Mouse (Mus musculus): ENCODE measurements around the gene Ascl2.

The Ascl2 gene

DNA sequence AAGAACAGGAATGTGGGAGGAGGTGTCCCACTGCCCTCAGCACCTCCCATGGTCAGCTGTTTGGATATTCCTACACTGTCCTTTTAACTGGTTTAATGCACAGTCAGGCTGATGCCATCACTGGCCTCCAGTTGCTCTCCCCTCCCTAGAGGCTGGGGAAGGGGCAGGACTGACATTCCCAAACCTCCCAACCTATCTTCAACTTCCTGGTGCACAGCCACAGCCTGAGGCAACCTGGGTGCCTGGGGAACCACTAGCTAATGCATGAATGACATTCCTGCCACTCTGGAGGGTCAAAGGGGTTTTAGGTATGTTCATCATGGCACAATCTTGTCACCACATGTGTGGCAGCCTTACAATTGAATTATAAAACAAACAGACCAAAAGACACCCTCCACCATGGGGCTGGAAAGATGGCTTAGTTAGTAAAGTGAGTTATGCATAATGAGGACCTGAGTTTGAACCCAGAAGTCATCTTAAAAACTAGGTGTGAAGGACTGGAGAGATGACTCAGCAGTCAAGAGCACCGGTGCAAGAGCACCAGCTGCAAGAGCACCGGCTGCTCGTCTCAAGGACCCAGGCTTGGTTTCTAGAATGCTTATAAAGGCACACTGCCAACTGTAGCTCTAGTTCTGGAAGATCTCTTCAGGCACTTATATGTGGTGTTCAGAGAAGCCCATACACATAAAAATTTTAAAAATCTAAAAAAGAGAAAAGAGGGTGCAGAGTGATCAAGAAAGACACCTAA lies 28.5 kb upstream of the Ascl2 start:
- DNase-seq, result no peak

DNA sequence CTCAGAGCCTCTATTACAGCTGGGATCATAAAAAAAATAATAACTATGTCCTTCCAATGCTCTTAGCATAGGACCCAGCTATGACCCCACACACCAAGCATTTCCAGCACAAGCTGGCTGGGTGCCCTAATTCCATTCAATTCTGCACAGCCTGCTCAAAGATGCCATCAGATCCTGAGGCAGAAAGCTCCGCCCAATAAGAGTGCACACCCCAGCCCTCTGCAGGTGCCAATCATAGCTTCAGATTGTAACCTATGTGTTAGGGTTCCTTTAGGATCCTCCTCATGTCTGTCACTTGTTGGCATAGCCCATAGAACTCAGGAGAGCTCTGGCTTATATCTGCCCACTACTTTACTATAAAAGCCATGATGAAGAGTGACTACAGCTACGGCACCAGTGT lies 27.9 kb upstream of the Ascl2 start:
- no peak for DNase-seq

DNA sequence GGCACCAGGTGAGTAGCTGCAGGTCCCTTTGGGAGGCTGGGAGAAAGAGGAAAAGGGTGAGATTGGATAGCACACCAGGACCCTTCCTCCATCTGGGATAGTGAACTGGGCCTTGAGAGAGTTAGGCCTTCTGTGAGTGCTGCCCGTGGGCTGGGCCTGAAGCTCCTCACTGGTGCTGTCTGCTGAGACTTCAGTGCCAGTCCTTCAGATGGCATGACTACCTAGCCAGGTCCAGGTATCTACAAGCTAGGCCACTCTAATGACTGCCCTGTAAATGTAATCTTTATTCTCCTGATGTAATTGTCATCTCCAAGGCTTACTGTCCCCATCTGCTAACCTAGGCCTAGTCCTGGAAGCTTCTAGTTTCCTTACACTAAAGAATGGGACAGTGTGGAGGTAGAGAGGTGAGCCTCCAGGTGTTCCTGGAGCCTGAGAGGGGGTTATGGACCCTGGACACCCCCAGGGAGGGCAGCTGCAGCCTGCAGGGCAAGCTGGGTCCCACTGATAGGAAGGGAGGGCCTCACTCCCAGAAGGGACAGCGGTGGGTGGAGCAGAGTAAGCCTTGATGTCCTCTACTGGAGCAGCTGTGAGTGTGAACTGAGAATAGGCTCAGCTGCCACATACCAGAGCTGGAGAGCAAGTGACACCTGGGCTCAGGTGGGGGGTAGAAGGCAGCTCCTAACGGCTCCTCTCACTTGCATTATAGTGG lies 26.7 kb upstream of the Ascl2 start:
- DNase-seq, result no peak

DNA sequence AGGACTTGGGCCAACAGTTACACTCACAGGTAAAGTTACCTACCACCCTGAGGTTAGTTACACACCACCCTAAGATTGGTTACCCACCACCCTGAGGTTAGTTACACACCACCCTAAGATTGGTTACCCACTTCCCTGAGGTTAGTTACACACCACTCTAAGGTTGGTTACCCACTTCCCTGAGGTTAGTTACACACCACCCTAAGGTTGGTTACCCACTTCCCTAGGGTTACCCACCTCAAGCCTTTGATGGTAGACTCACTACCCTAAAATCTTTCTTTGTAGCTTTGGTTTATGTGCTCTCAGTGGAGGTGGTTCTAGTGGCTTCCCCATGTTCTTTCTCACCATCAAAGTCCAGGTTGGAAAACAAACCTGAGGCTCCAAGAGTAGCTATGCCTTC lies 25.9 kb upstream of the Ascl2 start:
- no peak for DNase-seq

DNA sequence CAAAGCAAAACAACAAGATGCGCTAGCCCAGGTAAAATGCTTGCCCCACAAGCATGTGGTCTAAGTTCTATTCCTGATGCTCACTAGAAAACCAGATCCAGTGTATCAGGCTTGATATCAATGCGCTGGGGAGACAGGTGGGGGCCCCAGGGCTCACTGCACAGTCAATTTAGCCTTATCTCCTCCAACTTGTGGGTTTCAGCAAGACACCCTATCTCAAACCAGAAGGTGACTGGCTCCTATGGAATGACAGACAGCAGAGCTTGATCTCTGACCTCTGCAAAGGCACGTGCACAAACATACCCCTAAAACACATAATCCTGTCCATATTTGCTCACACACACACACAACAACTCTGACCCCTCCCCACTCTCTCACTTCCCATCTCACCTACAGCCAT lies 18.7 kb upstream of the Ascl2 start:
- DNase-seq, result no peak

DNA sequence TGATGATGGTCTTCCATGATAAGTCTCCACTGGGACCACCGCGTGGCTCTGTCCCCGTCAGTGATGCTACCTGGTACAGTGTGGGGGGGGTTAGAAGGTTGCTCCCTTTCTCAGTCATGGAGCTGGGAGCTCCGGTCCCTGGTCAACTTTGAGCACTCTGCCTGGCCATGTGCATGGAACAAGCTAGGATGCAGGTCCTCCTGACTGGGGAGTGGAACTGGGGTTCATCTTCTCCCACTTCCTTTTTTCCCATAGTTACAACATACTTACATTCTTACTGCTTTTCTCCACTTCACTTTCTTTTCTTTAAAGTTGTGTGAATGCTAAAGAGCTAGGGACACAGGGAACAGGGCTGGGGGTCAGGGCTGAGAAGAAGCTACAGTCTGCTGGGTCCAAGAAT lies 16.1 kb upstream of the Ascl2 start:
- DNase-seq, result no peak

DNA sequence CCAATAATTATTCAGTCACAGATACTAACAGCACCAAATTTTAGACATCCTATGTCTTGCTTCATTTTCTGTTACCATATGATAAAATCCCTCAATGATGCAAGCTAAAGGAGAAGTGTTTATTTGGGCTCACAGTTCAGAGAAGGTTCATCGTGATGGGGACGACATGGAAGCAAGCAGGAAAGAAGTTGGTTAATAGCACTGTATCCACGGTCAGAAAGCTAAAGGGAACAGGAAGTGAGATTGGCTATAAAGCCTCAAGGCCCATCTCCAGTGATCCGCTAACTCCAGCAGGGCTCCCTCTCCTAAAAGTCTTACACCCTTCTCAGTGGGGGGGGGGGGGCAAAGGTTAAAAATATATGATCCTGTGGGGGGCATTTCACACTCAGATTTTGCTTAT lies 12.8 kb upstream of the Ascl2 start:
- no peak for DNase-seq

DNA sequence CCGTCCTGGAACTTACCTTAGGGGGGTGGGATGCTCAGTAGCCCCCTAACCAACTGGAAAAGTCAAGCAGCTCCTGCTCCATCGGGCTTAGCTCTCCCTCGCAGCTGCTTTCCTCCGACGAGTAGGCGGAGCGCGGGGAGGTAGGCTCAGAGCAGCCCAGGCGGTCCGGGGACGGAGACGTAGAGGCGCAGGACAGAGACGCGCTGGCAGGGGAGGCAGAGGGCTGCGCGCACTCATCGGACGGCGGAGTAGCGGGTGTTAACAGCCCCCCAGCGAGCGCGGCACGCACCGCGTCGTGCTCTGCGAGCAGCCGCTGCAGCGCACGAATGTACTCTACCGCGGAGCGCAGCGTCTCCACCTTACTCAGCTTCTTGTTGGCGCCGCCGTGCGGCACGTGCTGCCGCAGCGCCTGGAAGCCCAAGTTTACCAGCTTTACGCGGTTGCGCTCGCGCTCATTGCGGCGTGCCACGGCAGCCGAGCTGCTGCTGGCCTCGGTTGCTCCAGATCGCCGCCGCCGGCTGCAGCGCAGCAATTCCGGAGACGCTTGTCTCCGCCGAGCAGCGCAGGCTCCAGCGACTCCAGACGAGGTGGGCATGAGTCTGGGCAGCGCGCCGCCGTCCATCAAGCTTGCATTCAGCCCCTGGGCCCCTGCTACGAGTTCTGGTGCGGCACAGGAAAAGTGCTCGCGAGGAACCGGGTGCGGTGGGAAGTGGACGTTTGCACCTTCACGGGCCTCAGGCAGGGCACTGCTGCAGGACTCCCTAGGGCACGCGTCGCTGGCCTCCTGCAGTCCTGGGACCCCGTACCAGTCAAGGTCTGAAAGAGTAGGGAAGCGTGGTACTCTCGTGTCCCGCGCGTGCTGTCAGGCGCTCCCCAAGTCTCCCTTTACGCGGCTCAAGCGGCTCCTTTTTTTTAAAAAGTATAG lies 918 bp downstream of the Ascl2 start:
- peak; percentile 90 for DNase-seq

DNA sequence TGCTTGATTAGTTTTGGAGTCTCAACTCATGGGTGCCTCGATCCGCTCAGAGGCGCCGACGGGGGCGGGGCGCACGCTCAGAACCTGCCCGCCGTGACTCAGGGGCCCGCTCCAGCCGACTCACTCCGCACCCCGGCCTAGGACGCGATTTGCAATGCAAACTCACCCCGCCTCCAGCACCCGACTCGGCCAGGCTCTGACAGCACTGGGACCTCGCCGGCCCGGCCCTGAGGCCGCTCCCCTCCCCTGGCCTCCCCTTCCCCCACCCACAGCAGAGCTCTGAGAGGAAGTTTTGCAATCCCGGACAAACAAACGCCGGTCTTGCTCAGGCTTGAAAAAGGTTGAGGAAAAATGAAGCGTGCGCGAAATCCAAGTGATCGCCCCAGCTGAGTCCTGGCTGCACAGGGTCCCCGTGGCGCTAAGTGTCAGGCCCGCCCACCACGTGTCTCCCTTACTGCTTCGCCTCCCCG lies 1.6 kb downstream of the Ascl2 start:
- peak; percentile 92 for DNase-seq

DNA sequence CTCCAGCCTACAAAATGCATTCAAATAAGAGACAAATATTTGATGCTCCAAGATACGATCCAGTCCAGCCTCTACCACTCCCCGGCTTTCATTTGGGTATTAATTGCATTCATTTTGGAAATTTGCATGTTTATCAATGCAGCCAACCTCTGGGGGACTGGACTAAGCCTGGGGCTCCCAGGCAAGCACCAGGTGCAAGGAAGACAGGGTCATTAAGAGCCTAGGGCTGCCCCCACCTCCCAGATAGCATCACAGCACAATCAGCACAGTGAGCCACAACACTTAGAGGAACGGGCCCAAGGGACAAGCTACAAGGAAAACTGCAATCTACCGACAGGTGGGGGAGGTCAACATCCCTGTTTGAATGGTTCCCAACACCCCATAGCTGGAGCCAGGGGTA lies 9.3 kb downstream of the Ascl2 start:
- no peak for DNase-seq

DNA sequence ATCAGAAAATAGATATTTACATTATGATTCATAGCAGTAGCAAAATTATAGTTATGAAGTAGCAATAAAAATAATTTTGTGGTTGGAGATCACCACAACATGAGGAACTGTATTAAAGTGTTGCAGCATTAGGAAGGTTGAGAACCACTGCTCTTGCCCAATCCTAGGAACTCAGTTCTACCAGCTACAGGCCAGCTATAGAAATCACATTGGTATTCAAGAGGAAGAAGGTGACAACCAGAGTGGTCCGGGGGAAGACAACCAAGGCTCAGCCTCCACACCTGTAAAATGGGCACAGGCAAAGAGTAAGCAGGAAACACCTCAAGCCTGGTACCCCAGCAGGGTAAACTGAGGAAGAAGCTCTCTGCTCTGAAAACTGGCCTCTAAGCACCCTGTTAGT lies 10.2 kb downstream of the Ascl2 start:
- DNase-seq, result no peak

DNA sequence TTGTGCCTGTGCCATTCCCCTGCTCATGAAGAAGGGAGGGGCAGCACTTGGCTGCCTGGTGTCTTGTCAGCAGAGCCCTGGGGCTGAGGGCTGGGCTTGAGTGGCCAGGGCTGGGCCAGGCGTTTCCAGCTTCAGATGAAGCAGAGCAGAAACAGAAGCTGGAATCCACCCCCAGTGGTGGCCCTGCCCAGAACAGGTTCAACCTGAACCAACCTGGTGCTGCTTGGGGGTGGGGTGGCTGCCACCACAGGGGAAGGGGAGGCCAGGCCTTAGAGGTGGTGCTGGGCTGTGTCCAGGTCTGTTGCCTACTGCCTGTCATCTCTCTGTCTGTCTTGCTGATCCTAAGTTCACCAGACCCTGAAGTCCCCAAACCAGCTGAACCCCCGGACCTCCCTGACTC lies 13.0 kb downstream of the Ascl2 start:
- no peak for DNase-seq

DNA sequence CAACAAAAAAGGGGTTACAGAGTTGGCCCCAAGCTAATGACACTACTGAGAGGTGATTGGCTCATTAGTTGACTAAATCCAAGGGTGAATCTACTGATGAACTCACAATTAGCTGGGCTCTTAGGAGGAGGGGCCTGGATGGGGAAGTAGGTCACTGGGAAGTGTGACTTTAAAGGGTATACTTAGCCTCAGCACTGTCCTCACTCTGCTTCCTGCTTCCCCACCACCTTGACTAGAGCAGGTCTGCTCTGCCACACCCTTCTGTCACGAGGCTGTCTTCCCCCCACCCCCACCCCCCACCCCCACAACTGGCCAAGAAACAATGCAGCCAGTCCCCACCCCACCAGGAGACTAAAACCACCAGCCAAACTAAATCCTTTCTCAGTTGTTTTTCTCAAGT lies 19.5 kb downstream of the Ascl2 start:
- DNase-seq, result no peak

DNA sequence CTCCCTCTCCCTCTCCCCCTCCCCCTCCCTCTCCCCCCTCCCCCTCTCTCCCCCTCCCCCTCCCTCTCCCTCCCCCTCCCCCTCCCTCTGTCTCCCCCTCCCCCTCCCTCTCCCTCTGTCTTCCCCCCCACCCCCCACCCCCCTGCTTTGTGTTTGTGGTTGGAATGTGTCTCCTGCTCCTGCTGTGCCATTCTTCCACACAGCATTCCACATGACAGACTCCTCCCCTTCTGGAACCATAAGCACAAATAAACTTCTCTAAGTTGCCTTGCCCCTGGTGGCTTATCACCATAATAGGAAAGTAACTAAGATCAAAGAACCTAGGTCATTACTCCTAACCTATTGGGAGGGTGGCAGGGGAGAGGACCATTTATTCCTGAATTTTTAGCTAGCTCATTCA lies 31.4 kb downstream of the Ascl2 start:
- no peak for DNase-seq

DNA sequence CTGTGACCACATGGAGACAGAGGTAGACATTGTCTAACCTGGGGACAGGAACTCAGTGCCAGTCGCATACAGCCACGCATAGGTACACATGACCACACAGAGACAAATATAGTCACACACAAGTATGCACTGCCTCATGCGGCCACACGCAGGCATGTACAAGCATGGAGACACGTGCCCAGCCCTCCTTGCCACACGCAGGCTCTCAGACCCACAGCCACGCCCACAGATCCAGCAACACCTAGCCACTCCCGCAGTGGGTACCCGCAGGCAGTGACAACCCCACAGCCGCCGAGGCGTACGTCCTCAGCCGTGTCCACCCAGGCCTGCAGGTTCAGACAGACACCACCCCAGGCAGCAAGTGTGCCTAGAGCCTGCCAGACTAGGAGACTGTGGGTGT lies 33.4 kb downstream of the Ascl2 start:
- peak; percentile 86 for DNase-seq

DNA sequence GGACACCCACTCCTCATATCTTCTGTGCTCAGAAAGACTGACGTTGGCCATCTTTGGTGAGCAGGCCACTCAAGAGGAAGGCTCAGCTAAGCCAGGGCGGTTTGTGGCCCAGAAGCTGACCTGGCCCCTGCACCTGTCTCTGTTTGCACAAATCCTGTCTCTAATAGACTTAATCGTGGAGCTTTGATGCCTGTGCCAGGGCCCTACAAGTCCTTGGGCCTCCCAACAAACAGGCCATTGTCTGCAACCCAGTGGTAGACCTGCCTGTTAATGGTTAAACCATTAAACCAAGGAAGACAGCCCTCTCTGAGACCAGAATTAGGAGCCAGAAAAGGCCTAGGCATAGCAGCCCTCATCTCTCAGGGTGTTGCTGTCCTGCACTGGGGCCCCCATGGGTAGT lies 36.6 kb downstream of the Ascl2 start:
- no peak for DNase-seq

DNA sequence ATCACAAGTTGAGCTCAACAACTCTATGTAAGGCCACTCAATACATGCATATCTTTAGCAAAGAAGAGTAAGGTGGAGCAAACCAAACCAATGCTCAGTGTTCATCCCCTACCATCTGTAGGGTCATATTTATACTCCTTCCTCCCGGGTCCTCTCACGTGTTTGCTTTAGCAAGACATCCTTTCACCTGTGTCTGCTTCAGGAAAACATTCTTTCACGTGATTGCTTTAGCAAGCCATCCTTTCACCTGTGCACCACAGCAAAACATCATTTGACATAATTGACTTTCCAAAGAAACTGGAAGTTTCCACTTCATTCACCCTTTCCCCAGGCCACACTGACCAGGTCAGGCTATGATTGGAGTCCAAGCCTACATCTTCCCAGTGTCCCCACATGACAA lies 38.0 kb downstream of the Ascl2 start, which contains the start of gene Th:
TSS of gene Th (minus strand) at position 101 of the 400 bp plus-strand sequence.
- DNase-seq, result no peak

DNA sequence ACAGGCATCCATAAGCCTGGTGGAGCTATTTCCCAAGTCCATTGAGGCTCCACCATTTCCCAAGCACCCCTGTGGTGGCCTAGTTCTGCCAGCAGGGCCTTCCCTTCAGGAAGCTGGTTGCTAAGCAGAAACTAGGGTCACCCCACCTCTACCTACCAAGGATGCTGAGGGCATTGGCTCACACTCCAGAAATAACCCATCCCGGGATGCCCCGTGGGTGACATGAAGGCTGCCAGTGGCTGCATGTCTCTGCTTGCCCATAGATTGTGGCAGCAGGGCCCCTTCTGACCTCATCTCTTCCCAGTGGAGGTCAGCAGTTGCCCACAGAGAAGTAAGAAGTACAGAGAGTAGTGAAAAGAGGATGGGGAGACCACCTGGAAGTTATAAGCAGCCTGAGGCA lies 39.5 kb downstream of the Ascl2 start:
- DNase-seq, result peak; percentile 95

DNA sequence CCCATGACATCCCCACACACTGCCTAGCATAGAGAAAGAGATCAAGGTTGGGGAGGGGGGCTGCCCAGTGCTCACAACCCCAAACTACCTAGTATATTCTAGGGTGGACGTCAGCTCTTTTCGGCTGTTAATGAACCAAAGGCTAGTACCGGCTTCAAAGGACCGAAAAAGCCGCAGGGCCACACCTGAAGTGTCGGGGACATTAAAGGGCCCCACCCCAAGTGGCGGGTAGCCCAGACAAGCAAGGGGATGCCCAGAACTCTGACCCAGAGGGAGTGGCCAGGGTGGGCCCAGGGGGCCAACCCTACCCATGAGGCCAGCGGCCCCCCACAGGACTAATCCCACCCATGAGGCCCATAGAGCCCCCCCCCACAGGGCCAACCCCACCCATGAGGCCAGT lies 41.8 kb downstream of the Ascl2 start:
- DNase-seq, result peak; percentile 87

DNA sequence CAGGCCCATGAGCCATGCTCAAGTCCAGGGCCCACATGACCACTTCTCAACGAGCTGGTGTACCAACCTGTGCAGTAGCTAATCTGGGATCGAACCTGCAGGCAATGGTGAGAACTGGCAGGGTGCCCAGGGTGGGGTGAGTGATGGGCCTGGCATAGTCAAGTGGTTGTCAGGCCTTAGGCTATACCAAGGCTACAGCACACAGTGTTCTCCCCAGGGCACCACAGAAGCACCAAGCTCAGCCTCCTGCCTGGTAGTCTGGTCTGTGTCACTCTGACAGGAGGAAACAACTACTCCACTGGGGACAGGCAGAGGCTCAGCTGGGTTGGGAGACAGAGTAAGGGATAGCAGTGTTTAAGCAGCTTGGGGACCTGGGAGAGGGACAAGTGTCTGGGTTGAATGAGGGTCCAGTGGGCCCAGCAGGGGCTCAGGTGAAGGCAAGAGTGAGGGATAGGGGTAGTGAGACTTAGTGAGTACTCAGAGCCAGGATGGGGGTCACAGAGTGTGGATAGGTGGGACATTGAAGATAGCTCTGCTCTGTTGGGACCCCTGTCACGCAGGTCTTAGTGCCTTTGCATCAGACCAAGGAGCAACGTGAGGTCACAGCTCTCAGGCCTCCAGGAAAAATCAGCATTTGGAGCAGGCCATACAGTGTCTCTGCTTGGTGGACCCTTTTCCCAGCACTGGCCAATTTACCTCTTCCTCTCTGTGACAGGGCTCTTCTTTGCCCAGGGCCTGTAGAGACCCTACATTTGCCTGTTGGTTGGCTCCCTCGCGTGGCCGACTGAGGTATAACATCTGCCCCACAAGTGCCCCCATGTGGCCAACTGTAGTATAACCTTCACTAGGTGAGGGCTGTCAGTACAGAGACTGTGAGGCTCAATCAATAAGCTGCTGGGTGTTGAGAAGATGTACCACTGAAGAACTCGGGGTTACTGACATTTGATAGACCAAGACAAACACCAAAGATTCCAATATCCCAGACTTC lies 50.1 kb downstream of the Ascl2 start:
- DNase-seq, result peak; percentile 95

DNA sequence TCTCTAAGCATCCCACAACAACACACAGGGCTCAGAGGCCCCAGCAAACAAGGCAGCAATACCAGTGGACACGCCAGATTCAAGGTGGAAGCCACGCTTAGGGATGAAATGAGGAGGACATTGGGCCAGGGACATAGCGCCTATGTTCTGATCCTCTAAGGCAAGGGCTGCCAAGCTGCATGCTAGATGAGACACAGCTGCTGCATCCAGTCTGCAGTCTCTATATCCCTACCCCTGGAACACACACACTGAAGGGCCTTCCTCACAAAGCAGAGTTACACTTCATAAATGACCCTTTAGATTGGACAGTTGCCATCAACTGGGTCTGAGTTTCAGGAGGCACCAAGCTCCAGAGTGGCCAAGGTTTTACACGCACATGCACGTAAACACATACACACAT lies 51.4 kb downstream of the Ascl2 start:
- DNase-seq, result no peak
